Mouse (Mus musculus): Measurements from ENCODE around the gene Gbp3. TPM values are rescaled to one million over a fixed set of nuclear protein-coding genes. Genes with fewer than 3 reads are reported as not detected.
"Not testable (repeated sequence)": the region's sequence is repeated elsewhere in the genome, so short reads cannot be mapped to it uniquely, and the experiment has no call there.

The Gbp3 gene
- polyA plus RNA-seq (2012) = not detected in 2 replicates

DNA sequence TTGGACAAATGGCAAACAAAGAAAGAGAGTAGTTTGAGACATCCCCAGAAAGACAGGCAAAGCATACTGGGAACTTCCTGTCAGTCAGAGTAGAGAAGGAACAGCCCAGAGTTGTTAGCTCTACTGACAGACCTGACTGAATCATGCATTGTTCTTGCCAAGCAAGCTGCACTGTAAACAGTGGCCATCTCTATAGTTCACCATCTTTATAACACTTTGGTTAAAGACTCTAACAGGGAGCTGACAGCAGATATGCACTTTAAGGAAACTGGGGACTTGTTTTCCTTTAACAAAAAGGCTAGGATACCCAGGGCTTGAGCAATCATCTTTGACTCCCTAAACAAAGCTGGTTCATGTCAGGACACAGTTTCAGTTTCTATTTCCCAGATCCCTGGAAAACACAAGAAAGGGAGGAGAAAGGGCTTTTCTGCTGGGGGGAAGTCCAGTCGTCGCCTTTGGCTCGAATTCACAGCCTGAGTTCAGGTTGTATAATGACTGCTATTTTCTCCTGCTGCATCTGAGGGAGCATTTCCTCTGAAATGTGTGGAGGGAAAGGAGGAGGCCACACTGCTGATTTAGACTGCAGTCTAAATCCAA is at the start of gene Gbp3:
Gene Gbp3, plus strand, starts transcription at position 395 of the 597 bp plus-strand sequence.
- TF ChIP-seq GATA1 (IDR thresholded peaks at IDR 0.05; ENCODE audit: low read length) = no peak
- TF ChIP-seq TAL1 (IDR thresholded peaks at IDR 0.05; ENCODE audit: low read length) = no peak
- H3K4me1 ChIP-seq (ENCODE audit: control insufficient read depth) = peaks cover 2% of the 10 kb centered on the region; the same call in 1 of the 2 replicates
- no peaks in the 10 kb centered on the region for H3K36me3 ChIP-seq (ENCODE audit: control insufficient read depth)
- no peaks in the 10 kb centered on the region for H3K9me3 ChIP-seq (ENCODE audit: control insufficient read depth, low read length)
- no peaks in the 10 kb centered on the region for H3K27me3 ChIP-seq (ENCODE audit: control insufficient read depth)
- H3K4me3 ChIP-seq (replicated peaks) = peak within 1 kb of the TSS; percentile 42

DNA sequence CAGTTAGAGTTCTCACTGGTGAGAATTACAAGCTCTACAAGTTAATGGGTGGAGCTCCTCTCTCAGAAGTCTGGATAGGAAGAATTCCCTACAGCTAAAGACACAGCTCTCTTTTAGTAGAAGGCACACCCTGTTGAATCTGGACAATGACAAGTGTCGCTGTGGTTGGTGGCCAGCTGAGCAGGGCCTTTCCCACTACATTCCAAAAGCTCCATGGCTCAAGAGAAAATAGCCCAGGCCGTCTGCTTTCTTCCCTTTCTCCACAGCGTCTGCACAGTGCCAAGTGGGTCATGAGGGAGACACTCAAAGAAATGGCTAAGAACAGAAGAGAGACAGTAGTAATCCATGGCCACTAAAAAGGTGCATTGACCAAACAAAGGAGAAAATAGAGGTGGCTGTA is 31.7 kb upstream of the Gbp3 start:
- Histone ChIP-seq H3K36me3 (ENCODE audit: control insufficient read depth) (no peaks in the 10 kb centered on the region), H3K9me3 (ENCODE audit: control insufficient read depth, low read length) (no peaks in the 10 kb centered on the region), H3K4me1 (ENCODE audit: control insufficient read depth) (peaks cover 26% of the 10 kb centered on the region), H3K27me3 (ENCODE audit: control insufficient read depth) (peaks cover 5% of the 10 kb centered on the region), H3K4me3 (replicated peaks) (no peak overlapping the region)
- no peak for TF ChIP-seq GATA1 (IDR thresholded peaks at IDR 0.05; ENCODE audit: low read length)
- no peak for TF ChIP-seq TAL1 (IDR thresholded peaks at IDR 0.05; ENCODE audit: low read length)

DNA sequence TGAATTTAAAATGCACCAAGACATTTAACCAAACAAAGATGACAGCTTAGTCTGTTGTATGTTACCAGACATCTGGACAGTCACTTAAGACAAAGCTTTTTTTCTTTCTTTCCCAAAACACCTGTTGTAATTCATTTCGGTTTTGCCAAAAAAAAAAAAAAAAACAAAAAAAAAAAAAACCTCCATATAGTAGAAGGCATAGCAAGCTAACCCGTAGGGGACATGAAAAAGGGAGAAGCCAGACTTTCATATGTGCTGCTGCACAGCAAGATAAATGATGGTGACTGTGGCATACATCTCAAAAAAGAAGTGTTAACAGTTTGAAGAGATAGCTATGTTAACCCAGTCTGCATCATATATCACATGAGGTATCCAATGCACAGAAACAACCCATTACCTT is 30.2 kb upstream of the Gbp3 start:
- Histone ChIP-seq H3K36me3 (ENCODE audit: control insufficient read depth) (no peaks in the 10 kb centered on the region), H3K4me3 (replicated peaks) (peak overlapping the region; percentile 71), H3K9me3 (ENCODE audit: control insufficient read depth, low read length) (no peaks in the 10 kb centered on the region), H3K27me3 (ENCODE audit: control insufficient read depth) (peaks cover 5% of the 10 kb centered on the region), H3K4me1 (ENCODE audit: control insufficient read depth) (peaks cover 31% of the 10 kb centered on the region)
- TF ChIP-seq GATA1 (IDR thresholded peaks at IDR 0.05; ENCODE audit: low read length) (no peak), TAL1 (IDR thresholded peaks at IDR 0.05; ENCODE audit: low read length) (no peak)

DNA sequence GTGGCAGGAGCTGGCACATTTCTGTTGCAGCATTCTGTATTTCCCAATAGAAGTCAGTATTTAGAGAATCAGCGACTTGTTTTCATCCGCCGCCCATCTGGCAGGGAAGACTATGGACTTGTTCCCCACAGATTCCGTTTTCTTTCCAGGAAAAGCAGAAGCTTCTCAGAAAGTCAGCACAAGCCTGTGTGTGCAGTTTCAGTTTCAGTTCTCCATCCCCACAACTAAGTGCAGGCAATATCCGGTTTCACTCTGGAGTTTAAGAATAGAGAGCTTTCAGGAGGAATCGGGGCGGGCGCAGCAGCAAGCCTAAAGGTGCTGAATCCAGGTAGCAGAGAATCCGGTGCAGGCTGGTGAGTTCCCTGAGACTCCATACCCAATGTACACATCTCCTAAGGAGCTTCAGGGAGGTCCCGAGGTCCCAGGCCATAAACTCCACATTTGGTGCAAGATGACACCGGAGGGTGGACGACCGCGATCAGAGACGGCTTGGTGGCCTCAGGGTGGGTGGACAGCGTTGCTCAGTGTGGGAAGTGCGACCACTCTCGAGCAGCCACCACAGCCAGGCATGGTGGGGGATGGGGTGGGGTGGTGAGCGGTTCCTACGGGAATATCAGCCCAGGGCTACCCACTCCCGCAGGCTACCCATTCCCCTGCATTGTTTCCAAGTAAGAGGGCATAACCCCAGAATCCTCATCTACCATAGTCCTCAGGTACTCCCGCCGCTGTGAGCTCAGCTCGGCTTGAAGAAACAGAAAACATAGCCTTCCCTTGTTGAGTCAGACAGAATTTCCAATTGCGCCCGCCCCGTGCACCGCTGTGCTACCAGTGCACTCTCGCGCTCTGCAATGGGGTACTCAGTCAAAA is 29.5 kb upstream of the Gbp3 start, which contains the start of gene Gbp7:
Gene Gbp7, plus strand, starts transcription at position 256 of the 867 bp plus-strand sequence.
- Histone ChIP-seq H3K4me3 (replicated peaks) (peak within 1 kb of the TSS; percentile 71), H3K27me3 (ENCODE audit: control insufficient read depth) (peaks cover 5% of the 10 kb centered on the region), H3K4me1 (ENCODE audit: control insufficient read depth) (peaks cover 34% of the 10 kb centered on the region), H3K9me3 (ENCODE audit: control insufficient read depth, low read length) (no peaks in the 10 kb centered on the region), H3K36me3 (ENCODE audit: control insufficient read depth) (no peaks in the 10 kb centered on the region)
- TF ChIP-seq GATA1 (IDR thresholded peaks at IDR 0.05; ENCODE audit: low read length) (no peak), TAL1 (IDR thresholded peaks at IDR 0.05; ENCODE audit: low read length) (no peak)

DNA sequence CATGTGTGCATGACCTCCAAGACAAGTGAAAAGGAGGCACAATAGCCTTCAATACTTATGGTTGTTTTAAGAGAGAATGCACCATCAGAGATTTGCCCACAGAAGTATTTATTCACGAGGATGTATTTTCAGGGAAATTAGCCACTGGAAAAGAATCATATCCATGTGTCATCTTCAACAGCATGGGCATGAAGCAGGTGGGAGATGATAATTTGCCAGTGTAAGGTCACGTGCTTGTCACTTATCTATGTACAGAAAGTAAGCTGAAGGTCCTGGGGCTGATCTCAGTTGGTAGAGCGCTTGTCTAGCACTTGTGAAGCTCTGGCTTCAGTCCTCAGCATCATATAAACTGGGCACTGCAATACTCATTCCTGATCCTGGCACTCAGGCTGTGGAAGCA is 28.2 kb upstream of the Gbp3 start:
- peaks cover 34% of the 10 kb centered on the region for H3K4me1 ChIP-seq (ENCODE audit: control insufficient read depth)
- no peaks in the 10 kb centered on the region for H3K9me3 ChIP-seq (ENCODE audit: control insufficient read depth, low read length)
- H3K36me3 ChIP-seq (ENCODE audit: control insufficient read depth) = no peaks in the 10 kb centered on the region
- H3K4me3 ChIP-seq (replicated peaks) = peak overlapping the region; percentile 41
- peaks cover 5% of the 10 kb centered on the region for H3K27me3 ChIP-seq (ENCODE audit: control insufficient read depth)
- TF ChIP-seq GATA1 (IDR thresholded peaks at IDR 0.05; ENCODE audit: low read length) = no peak
- TF ChIP-seq TAL1 (IDR thresholded peaks at IDR 0.05; ENCODE audit: low read length) = no peak

DNA sequence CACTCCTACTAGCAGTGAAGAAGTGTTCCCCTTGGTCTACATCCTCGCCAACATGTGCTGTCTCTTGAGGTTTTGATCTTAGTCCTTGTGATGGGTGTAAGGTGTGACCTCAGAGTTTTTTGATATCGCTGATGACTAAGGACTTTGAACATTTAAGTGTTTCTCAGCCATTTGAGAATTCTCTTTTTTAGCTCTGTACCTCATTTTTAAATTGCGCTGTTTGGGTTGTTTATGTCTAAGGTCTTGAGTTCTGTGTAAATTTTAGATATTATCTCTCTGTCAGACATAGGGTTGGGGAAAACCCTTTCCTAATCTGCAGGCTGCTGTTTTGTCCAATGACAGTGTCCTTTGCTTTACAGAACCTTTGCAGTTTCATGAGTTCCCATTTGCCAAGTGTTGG is 26.6 kb upstream of the Gbp3 start:
- TF ChIP-seq TAL1 (IDR thresholded peaks at IDR 0.05; ENCODE audit: low read length) = no peak
- TF ChIP-seq GATA1 (IDR thresholded peaks at IDR 0.05; ENCODE audit: low read length) = no peak
- H3K4me1 ChIP-seq (ENCODE audit: control insufficient read depth) = peaks cover 34% of the 10 kb centered on the region
- H3K9me3 ChIP-seq (ENCODE audit: control insufficient read depth, low read length) = no peaks in the 10 kb centered on the region
- H3K36me3 ChIP-seq (ENCODE audit: control insufficient read depth) = no peaks in the 10 kb centered on the region
- peaks cover 5% of the 10 kb centered on the region for H3K27me3 ChIP-seq (ENCODE audit: control insufficient read depth)
- no peak overlapping the region for H3K4me3 ChIP-seq (replicated peaks)

DNA sequence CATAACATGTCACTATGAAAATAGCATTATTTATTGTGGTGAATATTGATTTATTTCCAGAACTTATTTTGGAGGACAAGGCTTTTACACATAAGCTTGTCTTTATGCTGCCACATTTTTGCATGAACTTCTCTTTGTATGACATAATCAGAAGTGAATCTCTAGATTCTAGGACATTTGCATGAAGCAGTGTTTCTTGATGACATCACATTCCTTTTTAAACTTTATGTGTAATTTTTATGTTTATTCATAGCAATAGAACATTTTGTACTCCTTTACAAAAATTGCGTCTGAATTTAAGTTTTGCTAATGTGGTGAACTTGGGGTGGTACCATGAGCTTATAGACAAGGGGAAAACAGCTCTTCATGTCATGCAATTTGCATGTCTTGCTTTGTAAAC is 24.2 kb upstream of the Gbp3 start:
- peaks cover 21% of the 10 kb centered on the region for H3K4me1 ChIP-seq (ENCODE audit: control insufficient read depth)
- H3K9me3 ChIP-seq (ENCODE audit: control insufficient read depth, low read length) = no peaks in the 10 kb centered on the region
- H3K27me3 ChIP-seq (ENCODE audit: control insufficient read depth) = peaks cover under 1% of the 10 kb centered on the region; the same call in 1 of the 2 replicates
- H3K36me3 ChIP-seq (ENCODE audit: control insufficient read depth) = no peaks in the 10 kb centered on the region
- no peak overlapping the region for H3K4me3 ChIP-seq (replicated peaks)
- no peak for TF ChIP-seq GATA1 (IDR thresholded peaks at IDR 0.05; ENCODE audit: low read length)
- TF ChIP-seq TAL1 (IDR thresholded peaks at IDR 0.05; ENCODE audit: low read length) = no peak

DNA sequence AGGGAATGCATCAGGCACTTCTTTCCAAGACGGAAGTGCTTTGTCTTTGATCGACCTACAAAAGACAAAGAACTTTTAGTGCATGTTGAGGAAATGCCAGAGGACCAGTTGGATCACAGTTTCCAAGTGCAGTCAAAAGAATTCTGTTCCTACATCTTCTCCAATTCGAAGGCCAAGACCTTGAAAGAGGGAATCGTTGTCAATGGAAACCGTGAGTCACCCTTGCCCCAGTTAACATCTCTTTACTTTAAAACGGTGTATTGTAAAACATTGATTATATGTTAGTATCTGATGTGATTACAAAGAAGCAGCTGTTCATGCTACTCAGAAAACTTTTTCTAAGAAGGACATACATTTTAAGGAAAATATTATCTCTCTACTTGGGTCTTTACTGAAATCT is 18.4 kb upstream of the Gbp3 start:
- no peaks in the 10 kb centered on the region for H3K9me3 ChIP-seq (ENCODE audit: control insufficient read depth, low read length)
- no peaks in the 10 kb centered on the region for H3K4me1 ChIP-seq (ENCODE audit: control insufficient read depth)
- H3K36me3 ChIP-seq (ENCODE audit: control insufficient read depth) = no peaks in the 10 kb centered on the region; the same call in 1 of the 2 replicates
- H3K27me3 ChIP-seq (ENCODE audit: control insufficient read depth) = no peaks in the 10 kb centered on the region
- no peak overlapping the region for H3K4me3 ChIP-seq (replicated peaks)
- TF ChIP-seq GATA1 (IDR thresholded peaks at IDR 0.05; ENCODE audit: low read length) = no peak
- TF ChIP-seq TAL1 (IDR thresholded peaks at IDR 0.05; ENCODE audit: low read length) = no peak

DNA sequence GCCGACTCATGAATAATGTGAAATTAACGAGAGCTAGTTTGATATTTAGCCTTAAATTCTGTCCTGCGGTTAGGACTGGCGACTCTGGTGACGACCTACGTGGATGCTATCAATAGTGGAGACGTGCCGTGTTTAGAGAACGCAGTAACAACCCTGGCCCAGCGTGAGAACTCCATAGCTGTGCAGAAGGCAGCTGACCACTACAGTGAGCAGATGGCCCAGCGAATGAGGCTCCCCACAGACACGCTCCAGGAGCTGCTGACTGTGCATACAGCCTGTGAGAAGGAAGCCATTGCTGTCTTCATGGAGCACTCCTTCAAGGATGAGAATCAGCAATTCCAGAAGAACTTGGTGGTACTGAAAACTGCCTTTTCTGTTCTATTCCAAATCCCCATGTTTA is 17.1 kb upstream of the Gbp3 start:
- H3K4me1 ChIP-seq (ENCODE audit: control insufficient read depth); H3K36me3 ChIP-seq (ENCODE audit: control insufficient read depth): not testable (repeated sequence)

More for the DNA sequence above, 17.1 kb upstream of the Gbp3 start:
- not testable (repeated sequence) for H3K27me3 ChIP-seq (ENCODE audit: control insufficient read depth); H3K9me3 ChIP-seq (ENCODE audit: control insufficient read depth, low read length); H3K4me3 ChIP-seq (replicated peaks)
